Mouse (Mus musculus): Measurements from ENCODE around the gene Olfr1224-ps1. TPM values are rescaled to one million over a fixed set of nuclear protein-coding genes. Genes with fewer than 3 reads are reported as not detected.

The Olfr1224-ps1 gene
- polyA plus RNA-seq, 1 experiment from 2014 or later: not detected

Other genes with a start within 250 kb of the Olfr1224-ps1 start
- gene Olfr1209, start 248.9 kb downstream of the Olfr1224-ps1 start, polyA plus RNA-seq (2015; fragmentation: Nextera tagmentation; extraction: Ambion mirVana): not detected in 2 replicates
- not detected in 2 replicates for gene Olfr1211, start 226.0 kb downstream of the Olfr1224-ps1 start, polyA plus RNA-seq (2015; fragmentation: Nextera tagmentation; extraction: Ambion mirVana)
- gene Olfr1212, start 210.1 kb downstream of the Olfr1224-ps1 start, polyA plus RNA-seq (2015; fragmentation: Nextera tagmentation; extraction: Ambion mirVana): not detected in 2 replicates
- not detected in 2 replicates for gene Gm13762, start 183.8 kb downstream of the Olfr1224-ps1 start, polyA plus RNA-seq (2015; fragmentation: Nextera tagmentation; extraction: Ambion mirVana)
- gene Olfr1214, start 171.4 kb downstream of the Olfr1224-ps1 start, polyA plus RNA-seq (2015; fragmentation: Nextera tagmentation; extraction: Ambion mirVana): not detected in 2 replicates
- not detected in 2 replicates for gene Olfr1215, start 157.1 kb downstream of the Olfr1224-ps1 start, polyA plus RNA-seq (2015; fragmentation: Nextera tagmentation; extraction: Ambion mirVana)
- gene Olfr1216, start 145.8 kb downstream of the Olfr1224-ps1 start, polyA plus RNA-seq (2015; fragmentation: Nextera tagmentation; extraction: Ambion mirVana): not detected in 2 replicates
- not detected in 2 replicates for gene Olfr1217, start 132.0 kb downstream of the Olfr1224-ps1 start, polyA plus RNA-seq (2015; fragmentation: Nextera tagmentation; extraction: Ambion mirVana)
- gene Olfr1218, start 102.9 kb downstream of the Olfr1224-ps1 start, polyA plus RNA-seq (2015; fragmentation: Nextera tagmentation; extraction: Ambion mirVana): not detected in 2 replicates
- not detected in 2 replicates for gene Olfr1219, start 80.6 kb downstream of the Olfr1224-ps1 start, polyA plus RNA-seq (2015; fragmentation: Nextera tagmentation; extraction: Ambion mirVana)
- not detected in 2 replicates for gene Olfr1220, start 57.3 kb downstream of the Olfr1224-ps1 start, polyA plus RNA-seq (2015; fragmentation: Nextera tagmentation; extraction: Ambion mirVana)
- not detected in 2 replicates for gene Olfr1221, start 46.8 kb downstream of the Olfr1224-ps1 start, polyA plus RNA-seq (2015; fragmentation: Nextera tagmentation; extraction: Ambion mirVana)
- gene Olfr1222, start 31.0 kb downstream of the Olfr1224-ps1 start, polyA plus RNA-seq (2015; fragmentation: Nextera tagmentation; extraction: Ambion mirVana): not detected in 2 replicates
- not detected in 2 replicates for gene Olfr1223, start 12.5 kb downstream of the Olfr1224-ps1 start, polyA plus RNA-seq (2015; fragmentation: Nextera tagmentation; extraction: Ambion mirVana)
- not detected in 2 replicates for gene Olfr1225, start 10.6 kb upstream of the Olfr1224-ps1 start, polyA plus RNA-seq (2015; fragmentation: Nextera tagmentation; extraction: Ambion mirVana)
- gene Olfr1226, start 36.0 kb upstream of the Olfr1224-ps1 start, polyA plus RNA-seq (2015; fragmentation: Nextera tagmentation; extraction: Ambion mirVana): not detected in 2 replicates
- not detected in 2 replicates for gene Olfr1228, start 90.0 kb upstream of the Olfr1224-ps1 start, polyA plus RNA-seq (2015; fragmentation: Nextera tagmentation; extraction: Ambion mirVana)
- gene Olfr1229, start 123.9 kb upstream of the Olfr1224-ps1 start, polyA plus RNA-seq (2015; fragmentation: Nextera tagmentation; extraction: Ambion mirVana): not detected in 2 replicates
- gene Olfr1230, start 133.2 kb upstream of the Olfr1224-ps1 start, polyA plus RNA-seq (2015; fragmentation: Nextera tagmentation; extraction: Ambion mirVana): not detected in 2 replicates
- gene Olfr1231, start 143.0 kb upstream of the Olfr1224-ps1 start, polyA plus RNA-seq (2015; fragmentation: Nextera tagmentation; extraction: Ambion mirVana): not detected in 2 replicates
- gene Olfr1232, start 165.6 kb upstream of the Olfr1224-ps1 start, polyA plus RNA-seq (2015; fragmentation: Nextera tagmentation; extraction: Ambion mirVana): not detected in 2 replicates
- not detected in 2 replicates for gene Olfr1233, start 178.3 kb upstream of the Olfr1224-ps1 start, polyA plus RNA-seq (2015; fragmentation: Nextera tagmentation; extraction: Ambion mirVana)
- not detected in 2 replicates for gene Olfr1234, start 200.8 kb upstream of the Olfr1224-ps1 start, polyA plus RNA-seq (2015; fragmentation: Nextera tagmentation; extraction: Ambion mirVana)
- gene Olfr1238, start 245.6 kb upstream of the Olfr1224-ps1 start, polyA plus RNA-seq (2015; fragmentation: Nextera tagmentation; extraction: Ambion mirVana): not detected in 2 replicates

Measured in neural tube, embryonic 13.5 days (tissue).